Mouse (Mus musculus) thymus, adult 2 months (tissue): ENCODE results near the gene C3. TPM values are rescaled to one million over a fixed set of nuclear protein-coding genes. Genes with fewer than 3 reads are reported as not detected.

Source experiments
- DNase-seq: peaks from one replicate; pipeline ENCODE4 v3.0.0; 2021
- H3K27ac ChIP-seq: fragments of 200-500 bp; 2 replicates; pipeline ENCODE4 v1.5.1; 2012; ENCODE audit warnings: low read length, control low read depth; ENCODE audit not compliant: control insufficient read depth, insufficient read depth
- H3K27me3 ChIP-seq: fragments of 200-500 bp; 2 replicates; pipeline ENCODE4 v1.6.1; 2012; ENCODE audit warnings: mild to moderate bottlenecking, low read length, moderate library complexity, mixed read lengths; ENCODE audit not compliant: control insufficient read depth, insufficient read depth
- H3K36me3 ChIP-seq: fragments of 200-500 bp; 2 replicates; pipeline ENCODE4 v1.6.1; 2012; ENCODE audit warnings: mild to moderate bottlenecking, low read length, moderate library complexity; ENCODE audit not compliant: control insufficient read depth, insufficient read depth
- H3K4me1 ChIP-seq: fragments of 200-500 bp; replicated peaks from 2 replicates; pipeline ENCODE4 v1.6.1; 2012; ENCODE audit warnings: low read length; ENCODE audit not compliant: control insufficient read depth, insufficient read depth
- H3K4me3 ChIP-seq: fragments of 200-500 bp; 2 replicates; pipeline ENCODE4 v1.5.1; 2012; ENCODE audit warnings: mild to moderate bottlenecking, low read length, control low read depth, moderate library complexity; ENCODE audit not compliant: control insufficient read depth, insufficient read depth
- CTCF ChIP-seq: fragments of 200-500 bp; IDR thresholded peaks from 2 replicates; pipeline ENCODE4 v1.5.1; 2012; ENCODE audit warnings: mild to moderate bottlenecking, control low read depth, low read length, moderate library complexity, borderline replicate concordance; ENCODE audit not compliant: control insufficient read depth, poor library complexity, insufficient read depth; ENCODE audit errors: extremely low read depth
- POLR2A ChIP-seq: fragments of 200-500 bp; IDR thresholded peaks from 2 replicates; pipeline ENCODE4 v1.6.1; 2012; ENCODE audit warnings: mild to moderate bottlenecking, low read length, control low read depth, moderate library complexity; ENCODE audit not compliant: control insufficient read depth, poor library complexity, insufficient read depth; ENCODE audit errors: extremely low read depth
- WGBS: fragments of 180-500 bp; shearing (Covaris S2); methylation state at CpG from one replicate; pipeline ENCODE4 v1.1.7; 2018; 5-methylcytosine and 5-hydroxymethylcytosine counted together
- polyA plus RNA-seq: library from polyadenylated mRNA; depleted of rRNA; stranded (reverse); fragments of >200 nt; gene quantifications from 2 replicates; pipeline ENCODE4 v1.2.3, GENCODE M21; 2012

Gene C3
- polyA plus RNA-seq, 1 experiment, result 152 TPM

DNA sequence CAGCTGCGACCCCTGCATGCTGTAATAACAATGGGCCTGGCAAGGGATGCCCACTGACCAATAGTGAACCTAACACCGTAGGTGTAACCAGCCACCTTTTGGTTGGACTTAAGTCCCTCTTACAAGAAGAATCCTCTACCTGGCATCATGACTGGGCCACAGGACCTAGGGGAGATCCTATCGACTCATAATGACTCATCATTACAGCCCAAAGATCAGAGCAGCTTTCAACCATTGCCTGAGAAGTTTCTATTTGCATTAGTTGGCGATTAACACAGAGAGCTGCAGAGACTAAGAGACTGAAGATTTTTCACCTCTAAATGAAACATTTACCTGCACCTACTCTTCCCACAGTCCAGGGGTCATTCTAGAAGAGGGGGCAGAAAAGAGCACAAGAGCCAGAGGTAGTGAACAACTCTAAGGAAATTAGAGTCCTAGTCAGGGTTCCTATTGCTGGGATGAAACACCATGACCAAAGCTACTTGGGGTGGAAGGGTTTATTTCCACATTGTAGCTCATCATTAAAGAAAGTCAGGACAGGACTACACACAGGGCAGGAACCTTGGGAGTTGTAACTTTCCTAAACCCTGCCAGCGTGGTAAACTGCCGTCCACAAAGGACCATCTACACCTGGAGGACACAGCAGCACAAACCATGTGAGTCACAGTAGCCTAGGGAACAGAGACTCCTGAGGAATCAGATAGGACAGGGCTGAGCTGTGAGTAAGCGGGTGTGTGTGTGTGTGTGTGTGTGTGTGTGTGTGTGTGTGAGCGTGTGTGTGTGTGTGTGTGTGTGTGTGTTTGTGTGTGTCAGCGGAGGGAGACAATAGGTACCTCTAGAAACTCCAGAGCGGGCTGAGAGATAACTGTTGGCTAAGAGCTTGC lies 25.9 kb downstream of the C3 start:
- DNase-seq, result no peak
- H3K4me3 ChIP-seq, result no peak overlapping the region
- H3K27me3 ChIP-seq, result no peaks in the 10 kb centered on the region
- 89% methylated on average over 10 of the region's 10 CpGs for WGBS
- TF ChIP-seq CTCF, result no peak
- TF ChIP-seq POLR2A, result no peak
- no peaks in the 10 kb centered on the region for H3K36me3 ChIP-seq
- H3K4me1 ChIP-seq, result no peaks in the 10 kb centered on the region
- H3K27ac ChIP-seq, result no peak overlapping the region

DNA sequence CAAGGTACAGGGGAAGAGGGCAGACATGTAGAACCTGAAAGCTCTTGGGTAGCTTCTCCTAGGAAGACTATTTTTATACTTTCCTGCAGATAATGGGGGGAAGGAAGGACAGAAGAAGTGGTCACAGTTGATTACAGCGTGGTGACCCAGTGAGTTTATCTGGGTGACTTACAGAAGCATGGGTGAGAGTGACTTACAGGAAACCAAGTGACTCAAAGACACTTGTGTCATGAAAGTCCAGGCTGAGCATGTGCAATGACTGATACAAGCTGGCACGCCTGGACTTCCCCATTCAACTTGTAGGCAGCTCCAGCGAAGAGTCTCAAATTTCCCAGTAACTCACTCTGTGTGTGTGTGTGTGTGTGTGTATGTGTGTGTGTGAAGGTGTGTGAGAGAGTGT lies 29.7 kb downstream of the C3 start:
- DNase-seq, result no peak
- WGBS, result 80% methylated on average over 3 of the region's 3 CpGs
- Histone ChIP-seq H3K27me3 (no peaks in the 10 kb centered on the region), H3K27ac (no peak overlapping the region), H3K36me3 (no peaks in the 10 kb centered on the region), H3K4me1 (peaks cover 22% of the 10 kb centered on the region), H3K4me3 (no peak overlapping the region)
- TF ChIP-seq CTCF, result no peak
- no peak for TF ChIP-seq POLR2A

GRCm38 (mm10) chr17:57195326-57196010 lies 32.5 kb downstream of the C3 start:
- 94% methylated on average over 8 of the region's 8 CpGs for WGBS
- H3K4me1 ChIP-seq, result peaks cover 31% of the 10 kb centered on the region
- H3K27ac ChIP-seq, result no peak overlapping the region
- no peak for TF ChIP-seq POLR2A
- TF ChIP-seq CTCF, result no peak
- H3K36me3 ChIP-seq, result no peaks in the 10 kb centered on the region
- no peak overlapping the region for H3K4me3 ChIP-seq
- H3K27me3 ChIP-seq, result no peaks in the 10 kb centered on the region
- no peak for DNase-seq

- H3K36me3 ChIP-seq, result no peaks in the 10 kb centered on the region
- no peaks in the 10 kb centered on the region for H3K27me3 ChIP-seq
- no peak for TF ChIP-seq CTCF
- TF ChIP-seq POLR2A, result no peak
- DNase-seq, result peak; percentile 36
- WGBS, result 42% methylated on average over 3 of the region's 3 CpGs
- H3K4me1 ChIP-seq, result peaks cover 35% of the 10 kb centered on the region
- H3K4me3 ChIP-seq, result no peak overlapping the region
- peak overlapping the region; percentile 65 for H3K27ac ChIP-seq
Measured at GRCm38 (mm10) chr17:57194771-57195170, 33.2 kb downstream of the C3 start.

GRCm38 (mm10) chr17:57194041-57194507 lies 33.9 kb downstream of the C3 start, which contains the start of gene Tnfsf14:
Gene Tnfsf14, minus strand, starts transcription at chr17:57194177.
- TF ChIP-seq CTCF, result peak; percentile 21; the same call in 1 of the 2 replicates
- 0 out of 2 replicates have a peak, but pooled peaks have one; percentile 35 for TF ChIP-seq POLR2A
- H3K4me1 ChIP-seq, result peaks cover 36% of the 10 kb centered on the region
- peak within 1 kb of the TSS; percentile 36 for H3K4me3 ChIP-seq
- no peaks in the 10 kb centered on the region for H3K36me3 ChIP-seq
- no peaks in the 10 kb centered on the region for H3K27me3 ChIP-seq
- WGBS, result 4% methylated on average over 11 of the region's 11 CpGs
- DNase-seq, result peak; percentile 72
- peak within 1 kb of the TSS; percentile 85 for H3K27ac ChIP-seq

GRCm38 (mm10) chr17:57188510-57189192 lies 39.3 kb downstream of the C3 start:
- Histone ChIP-seq H3K36me3 (no peaks in the 10 kb centered on the region), H3K4me3 (no peak overlapping the region), H3K27me3 (no peaks in the 10 kb centered on the region), H3K27ac (no peak overlapping the region), H3K4me1 (peaks cover 27% of the 10 kb centered on the region)
- WGBS, result 21% methylated on average over 12 of the region's 12 CpGs
- DNase-seq, result no peak
- TF ChIP-seq POLR2A (no peak), CTCF (no peak)

DNA sequence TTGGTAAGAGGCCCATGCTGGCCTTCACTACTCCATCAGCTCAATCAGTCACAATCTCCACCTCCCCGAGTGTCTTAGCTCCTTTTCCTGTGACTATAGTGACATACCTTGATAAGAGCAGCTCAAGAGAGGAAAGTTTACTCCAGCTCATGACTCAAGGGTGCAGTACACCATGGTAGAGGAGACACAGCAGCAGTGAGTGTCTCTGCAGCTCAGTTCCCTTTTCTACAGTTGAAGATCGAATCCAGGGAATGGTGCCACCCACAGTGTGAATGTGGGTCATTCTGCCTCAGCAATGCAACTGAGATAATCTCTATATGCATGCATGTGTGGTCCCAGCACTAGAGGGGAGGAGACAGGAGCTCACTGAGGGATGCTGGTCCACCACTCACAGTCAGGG lies 42.3 kb downstream of the C3 start:
- WGBS, result 76% methylated on average over 2 of the region's 2 CpGs

More for the DNA sequence above, 42.3 kb downstream of the C3 start:
- Histone ChIP-seq H3K36me3 (no peaks in the 10 kb centered on the region), H3K4me3 (no peak overlapping the region), H3K27me3 (no peaks in the 10 kb centered on the region), H3K4me1 (peaks cover 14% of the 10 kb centered on the region), H3K27ac (no peak overlapping the region)
- DNase-seq, result no peak
- no peak for TF ChIP-seq CTCF
- TF ChIP-seq POLR2A, result no peak
